Mouse (Mus musculus): ENCODE measurements at regions not wholly inside any gene's neighbourhood (a gene's known extent, or its start where the extent isn't known, plus 50 kb on each side); places are given as distances from the start of the nearest gene placed in this dataset.

- no peak for ATAC-seq
- H3K27me3 ChIP-seq, result peaks cover 8% of the 10 kb centered on the region
- CTCF ChIA-PET, result no interaction called here
- no peak for DNase-seq (ENCODE audit: low read depth, low spot score)
- no peak for TF ChIP-seq CTCF (IDR thresholded peaks at IDR 0.05)
- in situ Hi-C loops (cut with MboI; ENCODE audit: low pct_unique_long_range_greater_than_20kb), result no loop called here
- POLR2A ChIA-PET, result no interaction called here
Observed at GRCm38 (mm10) chr17:65014682-65015081, 178.8 kb upstream of the 4930583I09Rik start.

GRCm38 (mm10) chr17:65000626-65001135 is 164.8 kb upstream of the 4930583I09Rik start:
- TF ChIP-seq CTCF (IDR thresholded peaks at IDR 0.05), result no peak
- peaks cover 3% of the 10 kb centered on the region for H3K27me3 ChIP-seq
- CTCF ChIA-PET, result interaction anchor here (1.0 kb wide), 1 partner anchor 15 kb away, joined by 4 read pairs; no protein-coding TSS in a partner anchor
- in situ Hi-C loops (cut with MboI; ENCODE audit: low pct_unique_long_range_greater_than_20kb), result no loop called here
- no peak for DNase-seq (ENCODE audit: low read depth, low spot score)
- POLR2A ChIA-PET, result no interaction called here
- ATAC-seq, result no peak

GRCm38 (mm10) chr17:64994483-64994882 is 158.6 kb upstream of the 4930583I09Rik start:
- CTCF ChIA-PET, result no interaction called here
- H3K27me3 ChIP-seq, result peaks cover 9% of the 10 kb centered on the region

GRCm38 (mm10) chr17:64991262-64991661 is 155.4 kb upstream of the 4930583I09Rik start:
- TF ChIP-seq CTCF (IDR thresholded peaks at IDR 0.05), result no peak
- POLR2A ChIA-PET, result no interaction called here
- in situ Hi-C loops (cut with MboI; ENCODE audit: low pct_unique_long_range_greater_than_20kb), result no loop called here
- CTCF ChIA-PET, result no interaction called here
- peaks cover 7% of the 10 kb centered on the region for H3K27me3 ChIP-seq
- ATAC-seq (no peak), DNase-seq (ENCODE audit: low read depth, low spot score) (no peak)

More at GRCm38 (mm10) chr17:64994483-64994882, 158.6 kb upstream of the 4930583I09Rik start:
- ATAC-seq (no peak), DNase-seq (ENCODE audit: low read depth, low spot score) (no peak)
- no peak for TF ChIP-seq CTCF (IDR thresholded peaks at IDR 0.05)
- POLR2A ChIA-PET, result no interaction called here
- in situ Hi-C loops (cut with MboI; ENCODE audit: low pct_unique_long_range_greater_than_20kb), result no loop called here

GRCm38 (mm10) chr17:64984276-64985011 is 148.6 kb upstream of the 4930583I09Rik start:
- no peak for TF ChIP-seq CTCF (IDR thresholded peaks at IDR 0.05)
- ChIA-PET CTCF (no interaction called here), POLR2A (no interaction called here)
- no peak for ATAC-seq
- in situ Hi-C loops (cut with MboI; ENCODE audit: low pct_unique_long_range_greater_than_20kb), result no loop called here
- H3K27me3 ChIP-seq, result no peaks in the 10 kb centered on the region
- no peak for DNase-seq (ENCODE audit: low read depth, low spot score)

- POLR2A ChIA-PET, result no interaction called here
- ATAC-seq (no peak), DNase-seq (ENCODE audit: low read depth, low spot score) (no peak)
- in situ Hi-C loops (cut with MboI; ENCODE audit: low pct_unique_long_range_greater_than_20kb), result no loop called here
- no peak for TF ChIP-seq CTCF (IDR thresholded peaks at IDR 0.05)
- H3K27me3 ChIP-seq, result peaks cover 5% of the 10 kb centered on the region
- CTCF ChIA-PET, result no interaction called here
Observed at GRCm38 (mm10) chr17:64983480-64983879, 147.6 kb upstream of the 4930583I09Rik start.

GRCm38 (mm10) chr17:64964153-64964552 is 128.3 kb upstream of the 4930583I09Rik start:
- ChIA-PET CTCF (no interaction called here), POLR2A (interaction anchor here (0.6 kb wide), 1 partner anchor 343 kb away, joined by 4 read pairs; no protein-coding TSS in a partner anchor)
- in situ Hi-C loops (cut with MboI; ENCODE audit: low pct_unique_long_range_greater_than_20kb), result no loop called here
- TF ChIP-seq CTCF (IDR thresholded peaks at IDR 0.05), result no peak
- ATAC-seq, result no peak
- no peaks in the 10 kb centered on the region for H3K27me3 ChIP-seq
- no peak for DNase-seq (ENCODE audit: low read depth, low spot score)

GRCm38 (mm10) chr17:64961887-64962286 is 126.0 kb upstream of the 4930583I09Rik start:
- in situ Hi-C loops (cut with MboI; ENCODE audit: low pct_unique_long_range_greater_than_20kb), result no loop called here
- ATAC-seq (no peak), DNase-seq (ENCODE audit: low read depth, low spot score) (no peak)
- CTCF ChIA-PET, result no interaction called here
- peaks cover 7% of the 10 kb centered on the region for H3K27me3 ChIP-seq
- TF ChIP-seq CTCF (IDR thresholded peaks at IDR 0.05), result no peak
- POLR2A ChIA-PET, result no interaction called here

GRCm38 (mm10) chr17:64957495-64957894 is 121.6 kb upstream of the 4930583I09Rik start:
- CTCF ChIA-PET, result no interaction called here
- no peak for DNase-seq (ENCODE audit: low read depth, low spot score)
- in situ Hi-C loops (cut with MboI; ENCODE audit: low pct_unique_long_range_greater_than_20kb), result no loop called here
- peaks cover 13% of the 10 kb centered on the region for H3K27me3 ChIP-seq
- POLR2A ChIA-PET, result no interaction called here
- no peak for ATAC-seq
- no peak for TF ChIP-seq CTCF (IDR thresholded peaks at IDR 0.05)

- TF ChIP-seq CTCF (IDR thresholded peaks at IDR 0.05), result no peak
- ChIA-PET POLR2A (no interaction called here), CTCF (no interaction called here)
- ATAC-seq (no peak), DNase-seq (ENCODE audit: low read depth, low spot score) (no peak)
- peaks cover 13% of the 10 kb centered on the region for H3K27me3 ChIP-seq
- in situ Hi-C loops (cut with MboI; ENCODE audit: low pct_unique_long_range_greater_than_20kb), result no loop called here
Observed at GRCm38 (mm10) chr17:64956506-64956905, 120.6 kb upstream of the 4930583I09Rik start.

GRCm38 (mm10) chr17:64953275-64953674 is 117.4 kb upstream of the 4930583I09Rik start:
- no peak for DNase-seq (ENCODE audit: low read depth, low spot score)
- no peak for ATAC-seq
- CTCF ChIA-PET, result interaction anchor here (1.0 kb wide), 1 partner anchor 10 kb away, joined by 3 read pairs; no protein-coding TSS in a partner anchor
- TF ChIP-seq CTCF (IDR thresholded peaks at IDR 0.05), result no peak
- POLR2A ChIA-PET, result no interaction called here
- peaks cover 13% of the 10 kb centered on the region for H3K27me3 ChIP-seq
- in situ Hi-C loops (cut with MboI; ENCODE audit: low pct_unique_long_range_greater_than_20kb), result no loop called here

- TF ChIP-seq CTCF (IDR thresholded peaks at IDR 0.05), result no peak
- POLR2A ChIA-PET, result no interaction called here
- DNase-seq (ENCODE audit: low read depth, low spot score) (no peak), ATAC-seq (no peak)
- in situ Hi-C loops (cut with MboI; ENCODE audit: low pct_unique_long_range_greater_than_20kb), result no loop called here
- CTCF ChIA-PET, result no interaction called here
- H3K27me3 ChIP-seq, result peaks cover 5% of the 10 kb centered on the region
Observed at GRCm38 (mm10) chr17:64951625-64951940, 115.7 kb upstream of the 4930583I09Rik start.

Data from Patski (cell line).